Mouse (Mus musculus) forebrain, embryonic 13.5 days (tissue): ENCODE measurements around the gene H2-K1. TPM values are rescaled to one million over a fixed set of nuclear protein-coding genes. Genes with fewer than 3 reads are reported as not detected.

Experiments
- ATAC-seq: fragments of 200-750 bp; cut with Nextera tagmentation; 2 replicates; pipeline ENCODE4 v1.8.0; 2017
- H3K27ac ChIP-seq: fragments of 300-500 bp; sonication (generic); 2 replicates; pipeline ENCODE4 v1.5.1; 2015; ENCODE audit warnings: inconsistent platforms, mild to moderate bottlenecking, moderate library complexity
- H3K27me3 ChIP-seq: fragments of 300-500 bp; sonication (generic); 2 replicates; pipeline ENCODE4 v1.6.1; 2015; ENCODE audit warnings: mild to moderate bottlenecking, inconsistent platforms
- H3K36me3 ChIP-seq: fragments of 300-500 bp; sonication (generic); 2 replicates; pipeline ENCODE4 v1.6.1; 2015; ENCODE audit warnings: mild to moderate bottlenecking, inconsistent platforms; ENCODE audit not compliant: poor library complexity, severe bottlenecking
- H3K4me1 ChIP-seq: fragments of 300-500 bp; sonication (generic); 2 replicates; pipeline ENCODE4 v1.6.1; 2015; ENCODE audit warnings: inconsistent platforms
- H3K4me2 ChIP-seq: fragments of 300-500 bp; sonication (generic); 2 replicates; pipeline ENCODE4 v1.6.1; 2015; ENCODE audit warnings: inconsistent platforms, mild to moderate bottlenecking, moderate library complexity
- H3K4me3 ChIP-seq: fragments of 300-500 bp; sonication (generic); 2 replicates; pipeline ENCODE4 v1.5.1; 2015; ENCODE audit warnings: mild to moderate bottlenecking, inconsistent platforms
- H3K9ac ChIP-seq: fragments of 300-500 bp; sonication (generic); 2 replicates; pipeline ENCODE4 v1.6.1; 2015; ENCODE audit warnings: mild to moderate bottlenecking, inconsistent platforms
- H3K9me3 ChIP-seq: fragments of 300-500 bp; sonication (generic); replicated peaks from 2 replicates; pipeline ENCODE4 v1.6.1; 2016; ENCODE audit warnings: inconsistent platforms
- WGBS: fragments of 180-500 bp; shearing (Covaris S2); methylation state at CpG from one replicate; pipeline ENCODE4 v1.1.7; 2015; 5-methylcytosine and 5-hydroxymethylcytosine counted together
- polyA plus RNA-seq: library from polyadenylated mRNA; unstranded; fragments of >200 nt; fragmentation: Nextera tagmentation; extraction: Ambion mirVana; gene quantifications from 2 replicates; pipeline ENCODE4 v1.2.1, GENCODE M21; 2015

H2-K1 gene
- polyA plus RNA-seq, 1 experiment from 2014 or later, result 12.9 TPM

GRCm38 (mm10) chr17:33978631-33979031, 21.5 kb downstream of the H2-K1 start:
- Histone ChIP-seq H3K9me3 (no peaks in the 10 kb centered on the region), H3K27me3 (peaks cover 58% of the 10 kb centered on the region), H3K4me2 (peak overlapping the region; percentile 58), H3K36me3 (no peaks in the 10 kb centered on the region), H3K4me3 (peak overlapping the region; percentile 31), H3K9ac (peak overlapping the region; percentile 45; the same call in 1 of the 2 replicates), H3K4me1 (peaks cover 24% of the 10 kb centered on the region), H3K27ac (no peak overlapping the region)
- WGBS, result 0% methylated on average over 17 of the region's 17 CpGs
- no peak for ATAC-seq

GRCm38 (mm10) chr17:33977861-33978557, 22.1 kb downstream of the H2-K1 start:
- Histone ChIP-seq H3K4me2 (peak overlapping the region; percentile 58), H3K4me3 (peak overlapping the region; percentile 31), H3K36me3 (no peaks in the 10 kb centered on the region), H3K4me1 (peaks cover 24% of the 10 kb centered on the region), H3K27me3 (peaks cover 61% of the 10 kb centered on the region), H3K9ac (peak overlapping the region; percentile 45), H3K27ac (no peak overlapping the region), H3K9me3 (no peaks in the 10 kb centered on the region)
- WGBS, result 2% methylated on average over 57 of the region's 57 CpGs
- no peak for ATAC-seq

- H3K4me2 ChIP-seq, result no peak overlapping the region
- H3K4me1 ChIP-seq, result peaks cover 8% of the 10 kb centered on the region
- H3K9me3 ChIP-seq, result no peaks in the 10 kb centered on the region; the same call in 1 of the 2 replicates
- H3K27me3 ChIP-seq, result peaks cover 48% of the 10 kb centered on the region
- H3K9ac ChIP-seq, result no peak overlapping the region
- ATAC-seq, result no peak
- H3K4me3 ChIP-seq, result no peak overlapping the region
- WGBS, result 68% methylated on average over 3 of the region's 3 CpGs
- no peak overlapping the region for H3K27ac ChIP-seq
- H3K36me3 ChIP-seq, result no peaks in the 10 kb centered on the region
These were observed 26.6 kb downstream of the H2-K1 start for GRCm38 (mm10) chr17:33973572-33973971.

DNA sequence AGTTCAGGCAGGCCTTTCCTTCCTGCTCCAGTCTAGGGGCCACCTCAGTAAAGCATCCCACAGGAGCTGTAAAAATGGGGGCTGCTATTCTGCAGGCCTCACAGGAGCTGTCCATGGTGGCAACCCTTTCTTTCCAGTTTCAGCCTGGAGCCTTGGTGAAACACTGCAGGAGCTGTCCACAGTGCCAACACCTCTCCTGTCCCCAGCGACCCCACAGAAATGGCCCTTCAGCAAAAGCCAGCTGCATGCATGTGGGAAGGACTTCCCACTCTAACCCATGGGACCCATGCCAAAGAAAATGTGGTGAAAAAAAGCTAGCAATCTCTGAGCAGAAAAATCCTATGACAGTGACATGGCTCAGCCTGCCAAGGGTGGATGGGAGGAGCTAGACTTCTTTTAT, 27.5 kb downstream of the H2-K1 start:
- H3K27me3 ChIP-seq, result peaks cover 40% of the 10 kb centered on the region
- no peaks in the 10 kb centered on the region for H3K36me3 ChIP-seq
- no peak overlapping the region for H3K27ac ChIP-seq
- H3K9ac ChIP-seq, result peak overlapping the region; percentile 21; the same call in 1 of the 2 replicates
- ATAC-seq, result no peak
- H3K4me3 ChIP-seq, result no peak overlapping the region
- no peaks in the 10 kb centered on the region; the same call in 1 of the 2 replicates for H3K9me3 ChIP-seq
- H3K4me2 ChIP-seq, result no peak overlapping the region
- 24% methylated on average over 1 of the region's 1 CpGs for WGBS
- H3K4me1 ChIP-seq, result no peaks in the 10 kb centered on the region

GRCm38 (mm10) chr17:33969394-33969793, 30.8 kb downstream of the H2-K1 start:
- WGBS, result 79% methylated on average over 4 of the region's 4 CpGs
- no peaks in the 10 kb centered on the region for H3K4me1 ChIP-seq
- H3K4me3 ChIP-seq, result no peak overlapping the region
- no peak for ATAC-seq
- H3K4me2 ChIP-seq, result no peak overlapping the region
- H3K27ac ChIP-seq, result no peak overlapping the region
- no peaks in the 10 kb centered on the region; the same call in 1 of the 2 replicates for H3K9me3 ChIP-seq
- peaks cover 17% of the 10 kb centered on the region for H3K36me3 ChIP-seq
- peaks cover 15% of the 10 kb centered on the region for H3K27me3 ChIP-seq
- H3K9ac ChIP-seq, result no peak overlapping the region

- 32% methylated on average over 5 of the region's 5 CpGs for WGBS
- Histone ChIP-seq H3K9ac (no peak overlapping the region), H3K4me1 (no peaks in the 10 kb centered on the region), H3K27me3 (peaks cover 13% of the 10 kb centered on the region; the same call in 1 of the 2 replicates), H3K27ac (no peak overlapping the region), H3K4me3 (no peak overlapping the region), H3K4me2 (no peak overlapping the region), H3K36me3 (peaks cover 19% of the 10 kb centered on the region), H3K9me3 (no peaks in the 10 kb centered on the region; the same call in 1 of the 2 replicates)
- ATAC-seq, result peak; percentile 48
These were observed 31.2 kb downstream of the H2-K1 start for GRCm38 (mm10) chr17:33968927-33969326.

- Histone ChIP-seq H3K9me3 (no peaks in the 10 kb centered on the region; the same call in 1 of the 2 replicates), H3K27me3 (peaks cover 13% of the 10 kb centered on the region; the same call in 1 of the 2 replicates), H3K36me3 (peaks cover 23% of the 10 kb centered on the region), H3K27ac (no peak overlapping the region), H3K9ac (no peak overlapping the region), H3K4me3 (no peak overlapping the region), H3K4me2 (no peak overlapping the region), H3K4me1 (no peaks in the 10 kb centered on the region)
- peak; percentile 80 for ATAC-seq
- WGBS, result 6% methylated on average over 9 of the region's 9 CpGs
These were observed 31.7 kb downstream of the H2-K1 start for GRCm38 (mm10) chr17:33968489-33968888.

- no peaks in the 10 kb centered on the region; the same call in 1 of the 2 replicates for H3K9me3 ChIP-seq
- 92% methylated on average over 16 of the region's 16 CpGs for WGBS
- H3K27ac ChIP-seq, result no peak overlapping the region
- no peak for ATAC-seq
- H3K27me3 ChIP-seq, result no peaks in the 10 kb centered on the region
- no peak overlapping the region for H3K9ac ChIP-seq
- no peak overlapping the region for H3K4me3 ChIP-seq
- no peaks in the 10 kb centered on the region for H3K4me1 ChIP-seq
- H3K4me2 ChIP-seq, result no peak overlapping the region
- peaks cover 48% of the 10 kb centered on the region for H3K36me3 ChIP-seq
These were observed 34.1 kb downstream of the H2-K1 start for GRCm38 (mm10) chr17:33965846-33966550.

GRCm38 (mm10) chr17:33965082-33965845, 34.9 kb downstream of the H2-K1 start:
- Histone ChIP-seq H3K4me1 (no peaks in the 10 kb centered on the region), H3K9me3 (no peaks in the 10 kb centered on the region; the same call in 1 of the 2 replicates), H3K36me3 (peaks cover 55% of the 10 kb centered on the region), H3K27ac (no peak overlapping the region), H3K27me3 (no peaks in the 10 kb centered on the region), H3K4me3 (no peak overlapping the region), H3K9ac (no peak overlapping the region), H3K4me2 (no peak overlapping the region)
- 93% methylated on average over 17 of the region's 17 CpGs for WGBS
- no peak for ATAC-seq

GRCm38 (mm10) chr17:33962876-33963275, 37.3 kb downstream of the H2-K1 start:
- H3K27ac ChIP-seq, result no peak overlapping the region
- no peaks in the 10 kb centered on the region for H3K9me3 ChIP-seq
- no peak overlapping the region for H3K9ac ChIP-seq
- no peak for ATAC-seq
- WGBS, result 94% methylated on average over 7 of the region's 7 CpGs
- no peak overlapping the region for H3K4me2 ChIP-seq
- 0 out of 2 replicates have a peak, but pooled peaks cover under 1% of the 10 kb centered on the region for H3K4me1 ChIP-seq
- H3K36me3 ChIP-seq, result peaks cover 79% of the 10 kb centered on the region
- H3K4me3 ChIP-seq, result no peak overlapping the region
- H3K27me3 ChIP-seq, result no peaks in the 10 kb centered on the region

DNA sequence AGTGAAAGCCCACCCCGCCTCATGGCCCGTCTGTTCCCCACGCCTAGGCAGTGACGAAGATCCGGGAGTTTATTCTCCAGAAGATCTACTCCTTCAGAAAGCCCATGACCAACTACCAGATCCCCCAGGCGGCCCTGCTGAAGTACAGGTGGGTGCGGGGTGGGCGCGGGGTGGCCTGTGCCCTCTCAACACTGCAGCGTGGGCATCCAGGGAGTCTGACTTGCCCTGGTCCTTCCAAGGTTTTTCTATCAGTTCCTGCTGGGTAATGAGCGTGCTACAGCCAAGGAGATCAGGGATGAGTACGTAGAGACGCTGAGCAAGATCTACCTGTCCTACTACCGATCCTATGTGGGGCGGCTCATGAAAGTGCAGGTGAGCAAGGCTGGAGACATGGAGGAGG, 40.2 kb downstream of the H2-K1 start:
- H3K4me1 ChIP-seq, result peaks cover 15% of the 10 kb centered on the region
- no peak overlapping the region for H3K4me3 ChIP-seq
- no peak overlapping the region for H3K9ac ChIP-seq
- ATAC-seq, result no peak
- no peaks in the 10 kb centered on the region for H3K9me3 ChIP-seq
- no peak overlapping the region for H3K27ac ChIP-seq
- H3K36me3 ChIP-seq, result peaks cover 65% of the 10 kb centered on the region
- H3K4me2 ChIP-seq, result no peak overlapping the region
- H3K27me3 ChIP-seq, result no peaks in the 10 kb centered on the region
- WGBS, result 93% methylated on average over 15 of the region's 15 CpGs

- ATAC-seq, result no peak
- Histone ChIP-seq H3K36me3 (peaks cover 71% of the 10 kb centered on the region), H3K4me1 (peaks cover 23% of the 10 kb centered on the region)
These were observed 41.0 kb downstream of the H2-K1 start for GRCm38 (mm10) chr17:33959135-33959534.

More at GRCm38 (mm10) chr17:33959135-33959534, 41.0 kb downstream of the H2-K1 start:
- no peak overlapping the region for H3K27ac ChIP-seq
- no peaks in the 10 kb centered on the region for H3K9me3 ChIP-seq
- no peak overlapping the region for H3K4me3 ChIP-seq
- WGBS, result 96% methylated on average over 13 of the region's 13 CpGs
- no peak overlapping the region for H3K9ac ChIP-seq
- no peaks in the 10 kb centered on the region for H3K27me3 ChIP-seq
- no peak overlapping the region for H3K4me2 ChIP-seq
